Mouse (Mus musculus): ENCODE data around the gene Pex19.

The Pex19 gene

GRCm38 (mm10) chr1:172133535-172133934 is 7.0 kb downstream of the Pex19 start:
- DNase-seq (ENCODE audit: low read depth, low spot score), result no peak

- no peak for DNase-seq (ENCODE audit: low read depth, low spot score)
Measured at GRCm38 (mm10) chr1:172134072-172134471, 7.5 kb downstream of the Pex19 start.

- DNase-seq (ENCODE audit: low read depth, low spot score), result no peak
Measured at GRCm38 (mm10) chr1:172140160-172140559, 13.6 kb downstream of the Pex19 start.

- DNase-seq (ENCODE audit: low read depth, low spot score), result no peak
Measured at GRCm38 (mm10) chr1:172140825-172141224, 14.3 kb downstream of the Pex19 start.

- no peak for DNase-seq (ENCODE audit: low read depth, low spot score)
Measured at GRCm38 (mm10) chr1:172141529-172141928, 15.0 kb downstream of the Pex19 start.

GRCm38 (mm10) chr1:172143570-172143969 is 17.0 kb downstream of the Pex19 start:
- peak; percentile 86 for DNase-seq (ENCODE audit: low read depth, low spot score)

- peak; percentile 95 for DNase-seq (ENCODE audit: low read depth, low spot score)
Measured at GRCm38 (mm10) chr1:172147835-172148278, 21.3 kb downstream of the Pex19 start, which contains the start of gene Dcaf8. TSS of gene Dcaf8 (plus strand) at chr1:172148084.

- peak; percentile 82 for DNase-seq (ENCODE audit: low read depth, low spot score)
Measured at GRCm38 (mm10) chr1:172148279-172148954, 21.9 kb downstream of the Pex19 start.

- DNase-seq (ENCODE audit: low read depth, low spot score), result peak; percentile 25
Measured at GRCm38 (mm10) chr1:172148955-172149815, 22.6 kb downstream of the Pex19 start.

GRCm38 (mm10) chr1:172154536-172154935 is 28.0 kb downstream of the Pex19 start:
- DNase-seq (ENCODE audit: low read depth, low spot score), result no peak

- DNase-seq (ENCODE audit: low read depth, low spot score), result no peak
Measured at GRCm38 (mm10) chr1:172155518-172155917, 29.0 kb downstream of the Pex19 start.

- DNase-seq (ENCODE audit: low read depth, low spot score), result no peak
Measured at GRCm38 (mm10) chr1:172159970-172160369, 33.4 kb downstream of the Pex19 start.

- no peak for DNase-seq (ENCODE audit: low read depth, low spot score)
Measured at GRCm38 (mm10) chr1:172160508-172160907, 34.0 kb downstream of the Pex19 start.

- peak; percentile 68 for DNase-seq (ENCODE audit: low read depth, low spot score)
Measured at GRCm38 (mm10) chr1:172162009-172162408, 35.5 kb downstream of the Pex19 start.

- DNase-seq (ENCODE audit: low read depth, low spot score), result no peak
Measured at GRCm38 (mm10) chr1:172162959-172163358, 36.4 kb downstream of the Pex19 start.

GRCm38 (mm10) chr1:172167911-172168310 is 41.4 kb downstream of the Pex19 start:
- DNase-seq (ENCODE audit: low read depth, low spot score), result no peak

GRCm38 (mm10) chr1:172169809-172170208 is 43.3 kb downstream of the Pex19 start:
- no peak for DNase-seq (ENCODE audit: low read depth, low spot score)

- no peak for DNase-seq (ENCODE audit: low read depth, low spot score)
Measured at GRCm38 (mm10) chr1:172172381-172172780, 45.8 kb downstream of the Pex19 start.

- no peak for DNase-seq (ENCODE audit: low read depth, low spot score)
Measured at GRCm38 (mm10) chr1:172173181-172173580, 46.6 kb downstream of the Pex19 start.

- no peak for DNase-seq (ENCODE audit: low read depth, low spot score)
Measured at GRCm38 (mm10) chr1:172177791-172178190, 51.2 kb downstream of the Pex19 start.

GRCm38 (mm10) chr1:172179102-172179501 is 52.5 kb downstream of the Pex19 start:
- DNase-seq (ENCODE audit: low read depth, low spot score), result no peak

GRCm38 (mm10) chr1:172180881-172181280 is 54.3 kb downstream of the Pex19 start:
- no peak for DNase-seq (ENCODE audit: low read depth, low spot score)

GRCm38 (mm10) chr1:172181777-172182176 is 55.2 kb downstream of the Pex19 start:
- no peak for DNase-seq (ENCODE audit: low read depth, low spot score)
